Mouse (Mus musculus): ENCODE measurements around the gene Glrx3. TPM values are rescaled to one million over a fixed set of nuclear protein-coding genes. Genes with fewer than 3 reads are reported as not detected.

Gene Glrx3
- 251 and 262 TPM in 2 replicates for polyA plus RNA-seq (2015; fragmentation: Nextera tagmentation; extraction: Ambion mirVana)

GRCm38 (mm10) chr7:137437440-137438178, at the start of gene Glrx3:
Gene Glrx3, plus strand, starts transcription at chr7:137437614.
- no peaks in the 10 kb centered on the region for H3K27me3 ChIP-seq
- under 1% methylated on average over 69 of the region's 69 CpGs for WGBS

GRCm38 (mm10) chr7:137387863-137388262, 49.6 kb upstream of the Glrx3 start:
- WGBS: 76% methylated on average over 5 of the region's 5 CpGs
- no peaks in the 10 kb centered on the region for H3K9me3 ChIP-seq (replicated peaks)
- H3K4me1 ChIP-seq: no peaks in the 10 kb centered on the region
- no peak overlapping the region for H3K4me3 ChIP-seq (replicated peaks)
- no peak for ATAC-seq (replicated peaks; ENCODE audit: low FRiP score)
- H3K27ac ChIP-seq: no peak overlapping the region
- H3K9ac ChIP-seq: no peak overlapping the region
- H3K36me3 ChIP-seq: no peaks in the 10 kb centered on the region
- H3K4me2 ChIP-seq: no peak overlapping the region
- H3K27me3 ChIP-seq: no peaks in the 10 kb centered on the region

More at GRCm38 (mm10) chr7:137437440-137438178, at the start of gene Glrx3:
- Histone ChIP-seq H3K4me2 (peak within 1 kb of the TSS; percentile 62), H3K4me3 (replicated peaks) (peak within 1 kb of the TSS; percentile 93), H3K27ac (peak within 1 kb of the TSS; percentile 90), H3K9ac (peak within 1 kb of the TSS; percentile 90), H3K9me3 (replicated peaks) (no peaks in the 10 kb centered on the region), H3K4me1 (peaks cover 21% of the 10 kb centered on the region), H3K36me3 (peaks cover 4% of the 10 kb centered on the region; the same call in 1 of the 2 replicates)
- ATAC-seq (replicated peaks; ENCODE audit: low FRiP score): peak; percentile 98

GRCm38 (mm10) chr7:137395421-137395820, 42.0 kb upstream of the Glrx3 start:
- no peak overlapping the region for H3K4me2 ChIP-seq
- H3K9ac ChIP-seq: no peak overlapping the region
- H3K9me3 ChIP-seq (replicated peaks): no peaks in the 10 kb centered on the region
- H3K27ac ChIP-seq: no peak overlapping the region
- H3K4me1 ChIP-seq: no peaks in the 10 kb centered on the region
- H3K27me3 ChIP-seq: no peaks in the 10 kb centered on the region
- WGBS: 84% methylated on average over 4 of the region's 4 CpGs
- ATAC-seq (replicated peaks; ENCODE audit: low FRiP score): no peak
- H3K4me3 ChIP-seq (replicated peaks): no peak overlapping the region
- H3K36me3 ChIP-seq: no peaks in the 10 kb centered on the region

GRCm38 (mm10) chr7:137397361-137397910, 40.0 kb upstream of the Glrx3 start:
- WGBS: 95% methylated on average over 8 of the region's 8 CpGs
- no peak overlapping the region for H3K4me3 ChIP-seq (replicated peaks)

GRCm38 (mm10) chr7:137398973-137399372, 38.4 kb upstream of the Glrx3 start:
- Histone ChIP-seq H3K9ac (no peak overlapping the region), H3K4me1 (no peaks in the 10 kb centered on the region), H3K4me2 (no peak overlapping the region), H3K27ac (no peak overlapping the region), H3K9me3 (replicated peaks) (no peaks in the 10 kb centered on the region), H3K4me3 (replicated peaks) (no peak overlapping the region), H3K36me3 (no peaks in the 10 kb centered on the region), H3K27me3 (no peaks in the 10 kb centered on the region)
- ATAC-seq (replicated peaks; ENCODE audit: low FRiP score): no peak
- 87% methylated on average over 4 of the region's 4 CpGs for WGBS

More at GRCm38 (mm10) chr7:137397361-137397910, 40.0 kb upstream of the Glrx3 start:
- Histone ChIP-seq H3K36me3 (no peaks in the 10 kb centered on the region), H3K4me1 (no peaks in the 10 kb centered on the region), H3K9me3 (replicated peaks) (no peaks in the 10 kb centered on the region), H3K9ac (no peak overlapping the region), H3K4me2 (no peak overlapping the region), H3K27me3 (no peaks in the 10 kb centered on the region), H3K27ac (no peak overlapping the region)
- no peak for ATAC-seq (replicated peaks; ENCODE audit: low FRiP score)

GRCm38 (mm10) chr7:137404146-137404545, 33.3 kb upstream of the Glrx3 start:
- H3K27me3 ChIP-seq: no peaks in the 10 kb centered on the region
- no peak overlapping the region for H3K4me3 ChIP-seq (replicated peaks)
- no peak overlapping the region for H3K27ac ChIP-seq
- H3K4me1 ChIP-seq: no peaks in the 10 kb centered on the region
- no peak for ATAC-seq (replicated peaks; ENCODE audit: low FRiP score)
- H3K9me3 ChIP-seq (replicated peaks): no peaks in the 10 kb centered on the region
- no peak overlapping the region for H3K9ac ChIP-seq
- H3K36me3 ChIP-seq: no peaks in the 10 kb centered on the region
- H3K4me2 ChIP-seq: no peak overlapping the region
- 85% methylated on average over 2 of the region's 2 CpGs for WGBS

GRCm38 (mm10) chr7:137407428-137408058, 29.9 kb upstream of the Glrx3 start:
- Histone ChIP-seq H3K9ac (no peak overlapping the region), H3K4me1 (peaks cover 6% of the 10 kb centered on the region; the same call in 1 of the 2 replicates), H3K9me3 (replicated peaks) (no peaks in the 10 kb centered on the region), H3K27ac (no peak overlapping the region), H3K36me3 (no peaks in the 10 kb centered on the region), H3K27me3 (no peaks in the 10 kb centered on the region), H3K4me3 (replicated peaks) (no peak overlapping the region), H3K4me2 (no peak overlapping the region)
- 100% methylated on average over 1 of the region's 1 CpGs for WGBS
- no peak for ATAC-seq (replicated peaks; ENCODE audit: low FRiP score)

GRCm38 (mm10) chr7:137410337-137411197, 26.8 kb upstream of the Glrx3 start, which contains the start of gene 9430038I01Rik:
Gene 9430038I01Rik, minus strand, starts transcription at chr7:137410762.
- WGBS: under 1% methylated on average over 63 of the region's 63 CpGs
- Histone ChIP-seq H3K9me3 (replicated peaks) (no peaks in the 10 kb centered on the region), H3K4me1 (peaks cover 6% of the 10 kb centered on the region; the same call in 1 of the 2 replicates), H3K27me3 (no peaks in the 10 kb centered on the region), H3K4me2 (peak within 1 kb of the TSS; percentile 63), H3K9ac (peak within 1 kb of the TSS; percentile 76), H3K4me3 (replicated peaks) (peak within 1 kb of the TSS; percentile 84), H3K36me3 (no peaks in the 10 kb centered on the region), H3K27ac (peak within 1 kb of the TSS; percentile 95)
- peak; percentile 99 for ATAC-seq (replicated peaks; ENCODE audit: low FRiP score)

- H3K9ac ChIP-seq: no peak overlapping the region
- peaks cover 6% of the 10 kb centered on the region; the same call in 1 of the 2 replicates for H3K4me1 ChIP-seq
- no peak overlapping the region for H3K4me3 ChIP-seq (replicated peaks)
- WGBS: 90% methylated on average over 8 of the region's 8 CpGs
- H3K27me3 ChIP-seq: no peaks in the 10 kb centered on the region
- ATAC-seq (replicated peaks; ENCODE audit: low FRiP score): no peak
- H3K4me2 ChIP-seq: no peak overlapping the region
- no peaks in the 10 kb centered on the region for H3K36me3 ChIP-seq
- H3K9me3 ChIP-seq (replicated peaks): no peaks in the 10 kb centered on the region
- no peak overlapping the region for H3K27ac ChIP-seq
Measured at GRCm38 (mm10) chr7:137414710-137415109, 22.7 kb upstream of the Glrx3 start.

- no peak for ATAC-seq (replicated peaks; ENCODE audit: low FRiP score)
- WGBS: 85% methylated on average over 2 of the region's 2 CpGs
- no peaks in the 10 kb centered on the region for H3K27me3 ChIP-seq
Measured at GRCm38 (mm10) chr7:137420550-137420949, 16.9 kb upstream of the Glrx3 start.

GRCm38 (mm10) chr7:137421236-137421635, 16.2 kb upstream of the Glrx3 start:
- H3K27me3 ChIP-seq: no peaks in the 10 kb centered on the region
- WGBS: 98% methylated on average over 4 of the region's 4 CpGs
- no peak overlapping the region for H3K4me3 ChIP-seq (replicated peaks)
- no peaks in the 10 kb centered on the region for H3K4me1 ChIP-seq
- no peak for ATAC-seq (replicated peaks; ENCODE audit: low FRiP score)
- no peak overlapping the region for H3K4me2 ChIP-seq
- no peaks in the 10 kb centered on the region for H3K9me3 ChIP-seq (replicated peaks)
- no peaks in the 10 kb centered on the region for H3K36me3 ChIP-seq
- H3K27ac ChIP-seq: no peak overlapping the region
- H3K9ac ChIP-seq: no peak overlapping the region

More at GRCm38 (mm10) chr7:137420550-137420949, 16.9 kb upstream of the Glrx3 start:
- Histone ChIP-seq H3K4me2 (no peak overlapping the region), H3K27ac (no peak overlapping the region), H3K4me3 (replicated peaks) (no peak overlapping the region), H3K9me3 (replicated peaks) (no peaks in the 10 kb centered on the region), H3K4me1 (no peaks in the 10 kb centered on the region), H3K36me3 (no peaks in the 10 kb centered on the region), H3K9ac (no peak overlapping the region)
